Mouse (Mus musculus) G1E (cell line): ENCODE measurements around the gene Myadml2. TPM values are rescaled to one million over a fixed set of nuclear protein-coding genes. Genes with fewer than 3 reads are reported as not detected.

Experiments used
- ATAC-seq: 2 replicates; pipeline ENCODE4 v1.8.0; 2016; ENCODE audit warnings: mild to moderate bottlenecking; ENCODE audit not compliant: insufficient number of reproducible peaks, poor library complexity, low FRiP score, severe bottlenecking; ENCODE audit errors: extremely low read depth
- DNase-seq: peaks from one replicate; pipeline ENCODE4 v3.0.0; 2012; ENCODE audit warnings: low spot score
- H3K27me3 ChIP-seq: 2 replicates; pipeline ENCODE4 v1.6.1; 2012; ENCODE audit warnings: mild to moderate bottlenecking, low read length, inconsistent platforms; ENCODE audit not compliant: insufficient read depth
- H3K36me3 ChIP-seq: replicated peaks from 2 replicates; pipeline ENCODE3; 2012; ENCODE audit warnings: mild to moderate bottlenecking, inconsistent platforms
- H3K4me1 ChIP-seq: 2 replicates; pipeline ENCODE4 v1.6.1; 2012; ENCODE audit warnings: low read depth, low read length, inconsistent platforms, mixed read lengths; ENCODE audit not compliant: insufficient read depth
- H3K4me3 ChIP-seq: 2 replicates; pipeline ENCODE4 v1.5.1; 2012; ENCODE audit warnings: low read depth, mild to moderate bottlenecking, inconsistent platforms, low read length, moderate library complexity, mixed read lengths
- H3K9me3 ChIP-seq: replicated peaks from 2 replicates; pipeline ENCODE4 v1.6.1; 2012; ENCODE audit warnings: inconsistent platforms
- CTCF ChIP-seq: IDR thresholded peaks from 2 replicates; pipeline ENCODE4 v1.5.1; 2012; ENCODE audit warnings: low read depth, low read length, inconsistent platforms, mixed read lengths
- GATA1 ChIP-seq: IDR thresholded peaks from 2 replicates; pipeline ENCODE4 v1.6.1; 2012; ENCODE audit warnings: borderline replicate concordance, low read length, inconsistent platforms, mixed read lengths
- GATA2 ChIP-seq: IDR thresholded peaks from 2 replicates; pipeline ENCODE4 v1.6.1; 2012; ENCODE audit warnings: low read depth, low read length, inconsistent platforms, borderline replicate concordance
- POLR2AphosphoS5 ChIP-seq: IDR thresholded peaks from 2 replicates; pipeline ENCODE4 v1.6.1; 2012; ENCODE audit warnings: low read depth, low read length, inconsistent platforms; ENCODE audit not compliant: insufficient replicate concordance
- TAL1 ChIP-seq: conservative IDR thresholded peaks from 2 replicates; pipeline ENCODE4 v1.6.1; 2012; ENCODE audit warnings: low read depth, low read length, inconsistent platforms, mixed read lengths
- polyA plus RNA-seq: library from polyadenylated mRNA; stranded (reverse); fragments of >175 nt; gene quantifications from 2 replicates; pipeline ENCODE4 v1.2.3, GENCODE M21; 2012
- total RNA-seq, 2 experiments: library from RNA; stranded (forward) in 1 of 2; stranded (reverse) in 1 of 2; fragments of 200-1000 nt in 1 of 2; fragments of >200 nt in 1 of 2; fragmentation: Nextera tagmentation in 1 of 2; gene quantifications; 2 replicates each; pipeline ENCODE4 v1.2.3; 2014 to 2017

Myadml2 gene
- total and polyA plus RNA-seq, 3 experiments = not detected

- TF ChIP-seq TAL1 (no peak), POLR2AphosphoS5 (no peak), GATA2 (no peak), CTCF (no peak), GATA1 (no peak)
- peaks cover 78% of the 10 kb centered on the region for H3K27me3 ChIP-seq
- ATAC-seq (no peak), DNase-seq (no peak)
- H3K9me3 ChIP-seq = peaks cover 15% of the 10 kb centered on the region
- no peak overlapping the region for H3K4me3 ChIP-seq
- peaks cover 6% of the 10 kb centered on the region; the same call in 1 of the 2 replicates for H3K4me1 ChIP-seq
- H3K36me3 ChIP-seq = no peaks in the 10 kb centered on the region
Measured at GRCm38 (mm10) chr11:120663714-120664113, 15.8 kb upstream of the Myadml2 start.

- no peak for DNase-seq
Measured at GRCm38 (mm10) chr11:120662759-120663158, 14.8 kb upstream of the Myadml2 start.

GRCm38 (mm10) chr11:120661076-120661460 lies 13.1 kb upstream of the Myadml2 start, which contains the start of gene Notum:
Gene Notum, minus strand, starts transcription at chr11:120661175.
- TF ChIP-seq POLR2AphosphoS5 (no peak), GATA2 (no peak), GATA1 (no peak), CTCF (no peak), TAL1 (no peak)
- Histone ChIP-seq H3K36me3 (no peaks in the 10 kb centered on the region), H3K9me3 (peaks cover 15% of the 10 kb centered on the region), H3K4me1 (peaks cover 10% of the 10 kb centered on the region), H3K4me3 (no peak within 1 kb of the TSS; the same call in 1 of the 2 replicates), H3K27me3 (peaks cover 90% of the 10 kb centered on the region)
- ATAC-seq (no peak), DNase-seq (no peak)

More at GRCm38 (mm10) chr11:120662759-120663158, 14.8 kb upstream of the Myadml2 start:
- TF ChIP-seq GATA1 = no peak
- TF ChIP-seq POLR2AphosphoS5 = no peak
- TF ChIP-seq CTCF = no peak
- TF ChIP-seq TAL1 = no peak
- TF ChIP-seq GATA2 = no peak
- no peak for ATAC-seq
- Histone ChIP-seq H3K4me3 (no peak overlapping the region), H3K9me3 (peaks cover 15% of the 10 kb centered on the region), H3K4me1 (peaks cover 7% of the 10 kb centered on the region; the same call in 1 of the 2 replicates), H3K27me3 (peaks cover 85% of the 10 kb centered on the region), H3K36me3 (no peaks in the 10 kb centered on the region)

GRCm38 (mm10) chr11:120660301-120661075 lies 12.5 kb upstream of the Myadml2 start:
- Histone ChIP-seq H3K4me1 (peaks cover 10% of the 10 kb centered on the region), H3K4me3 (no peak overlapping the region), H3K27me3 (peaks cover 89% of the 10 kb centered on the region), H3K9me3 (peaks cover 15% of the 10 kb centered on the region), H3K36me3 (no peaks in the 10 kb centered on the region)
- ATAC-seq = no peak
- TF ChIP-seq GATA1 (no peak), POLR2AphosphoS5 (no peak), GATA2 (no peak), TAL1 (no peak), CTCF (no peak)
- no peak for DNase-seq

- no peaks in the 10 kb centered on the region for H3K36me3 ChIP-seq
- H3K4me3 ChIP-seq = no peak overlapping the region; the same call in 1 of the 2 replicates
- DNase-seq (no peak), ATAC-seq (no peak)
- peaks cover 83% of the 10 kb centered on the region for H3K27me3 ChIP-seq
- H3K9me3 ChIP-seq = peaks cover 15% of the 10 kb centered on the region
- TF ChIP-seq CTCF = no peak
- TF ChIP-seq GATA2 = no peak
- no peak for TF ChIP-seq POLR2AphosphoS5
- no peak for TF ChIP-seq GATA1
- TF ChIP-seq TAL1 = no peak
- peaks cover 10% of the 10 kb centered on the region for H3K4me1 ChIP-seq
Measured at GRCm38 (mm10) chr11:120659509-120660300, 11.7 kb upstream of the Myadml2 start.
